In the genomic region with DNA sequence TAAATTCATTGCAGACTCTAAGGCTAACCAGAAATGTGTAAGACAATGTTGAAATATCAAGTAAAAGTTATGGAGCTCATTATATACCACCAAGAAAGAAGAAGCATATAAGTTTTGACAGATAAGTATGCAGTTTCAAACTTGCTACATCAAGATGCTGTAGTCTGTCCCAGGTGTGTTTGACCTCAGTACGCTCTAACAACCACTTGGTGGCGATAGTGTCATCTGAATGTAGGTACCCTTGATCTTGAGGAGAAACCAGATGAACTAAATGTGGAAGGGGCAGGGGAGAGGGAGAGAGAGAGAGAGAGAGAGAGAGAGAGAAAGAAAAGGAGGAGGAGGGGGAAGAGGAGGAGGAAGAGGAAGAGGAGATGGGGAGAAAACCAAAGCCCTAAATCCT, we compare ENCODE assay signal across 9 mouse cellular contexts. TPM values are rescaled to one million over a fixed set of nuclear protein-coding genes. Genes with fewer than 3 reads are reported as not detected.
DNase-seq lines count a peak whose midpoint lies in the region.
"Had no signal": no experiment of that assay in that cellular context is flagged by ENCODE, and none has a peak within 500 bp of the region (broad histone marks: within the 10 kb centered on the region; RNA-seq: fewer than 3 reads in every experiment).

No protein-coding gene starts in this region.

- intact Hi-C loops in heart, postnatal 10 days (cut with DNase I), result loop anchor here (5.0 to 10.0 kb wide), 2 partner anchors 212 to 250 kb away; no protein-coding TSS in a partner anchor
- intact Hi-C loops in heart, postnatal 36 days (cut with DNase I), result loop anchor here (2.0 kb wide), 1 partner anchor 216 kb away; no protein-coding TSS in a partner anchor

- peak; percentile 16 to 28 for DNase-seq in heart, postnatal 10 days
- no peak for DNase-seq in heart, postnatal 36 days
- DNase-seq in right cerebral cortex, postnatal 10 days (ENCODE audit: low spot score in 2 of 2), result peak; percentile 28 to 35
- no peak for DNase-seq in right cerebral cortex, postnatal 25 days
- DNase-seq in embryo, embryonic 11 days, result peak; percentile 66
- DNase-seq in kidney, postnatal 14 days, result peak; percentile 20
- DNase-seq in spleen, postnatal 14 days (ENCODE audit: low spot score in 2 of 2), result no peak
- DNase-seq in gastrocnemius, postnatal 4 days (ENCODE audit: low spot score in 2 of 2), result no peak

RNA-seq across cellular contexts. Expression of a gene that starts 36.1 kb away (rescaled TPM):
- not detected for total RNA-seq in heart, postnatal 10 days (2021)
- total RNA-seq in heart, postnatal 36 days (2021), result not detected
- not detected for total RNA-seq in gastrocnemius, postnatal 4 days (2021)
- total RNA-seq: left cerebral cortex, postnatal 25 days had no signal

RNA-seq across cellular contexts. Expression of a gene that starts 59.5 kb away (rescaled TPM):
- not detected for total RNA-seq in heart, postnatal 10 days (2021)
- total RNA-seq in heart, postnatal 36 days (2021), result not detected
- total RNA-seq in gastrocnemius, postnatal 4 days (2021), result not detected
- total RNA-seq: left cerebral cortex, postnatal 25 days had no signal

Comparison
In these comparisons a context has a peak if more than half of its experiments do, and no peak if none do; other contexts are left out.
1. DNase-seq: peak in heart, postnatal 10 days (2 of 2), right cerebral cortex, postnatal 10 days (2 of 2), embryo, embryonic 11 days (single experiment) and kidney, postnatal 14 days (single experiment); none in heart, postnatal 36 days (0 of 2), right cerebral cortex, postnatal 25 days (single experiment), spleen, postnatal 14 days (0 of 2) and gastrocnemius, postnatal 4 days (0 of 2).